Mouse (Mus musculus): ENCODE data around the gene Riox2. TPM values are rescaled to one million over a fixed set of nuclear protein-coding genes. Genes with fewer than 3 reads are reported as not detected.
A peak's percentile ranks its signal among the peaks of the same experiment; 100 is the strongest.

Riox2 gene
- polyA plus RNA-seq, 1 experiment from 2014 or later: 34.7 TPM

GRCm38 (mm10) chr16:59517447-59518219 lies 46.1 kb downstream of the Riox2 start:
- H3K9me3 ChIP-seq (ENCODE audit: low read depth, low read length): no peaks in the 10 kb centered on the region
- no peaks in the 10 kb centered on the region for H3K36me3 ChIP-seq (ENCODE audit: insufficient read depth)
- no peak overlapping the region for H3K4me3 ChIP-seq (ENCODE audit: low read depth, low read length)
- WGBS: 43% methylated on average over 15 of the region's 15 CpGs
- H3K4me2 ChIP-seq: no peak overlapping the region
- no peak for ATAC-seq (ENCODE audit: insufficient read depth)
- H3K27me3 ChIP-seq (ENCODE audit: insufficient read depth, low read length): no peaks in the 10 kb centered on the region
- no peak overlapping the region for H3K9ac ChIP-seq
- no peaks in the 10 kb centered on the region for H3K4me1 ChIP-seq (ENCODE audit: insufficient read depth)
- TF ChIP-seq CTCF (IDR thresholded peaks at IDR 0.05; ENCODE audit: low read depth): 0 out of 2 replicates have a peak, but pooled peaks have one; percentile 1
- DNase-seq: peak; percentile 25
- peak overlapping the region; percentile 42; the same call in 1 of the 2 replicates for H3K27ac ChIP-seq (ENCODE audit: low read depth)

GRCm38 (mm10) chr16:59521752-59522423 lies 50.3 kb downstream of the Riox2 start:
- H3K27ac ChIP-seq (ENCODE audit: low read depth): no peak overlapping the region
- no peaks in the 10 kb centered on the region for H3K4me1 ChIP-seq (ENCODE audit: insufficient read depth)
- no peaks in the 10 kb centered on the region for H3K9me3 ChIP-seq (ENCODE audit: low read depth, low read length)
- H3K36me3 ChIP-seq (ENCODE audit: insufficient read depth): no peaks in the 10 kb centered on the region
- ATAC-seq (ENCODE audit: insufficient read depth) (no peak), DNase-seq (no peak)
- WGBS: 68% methylated on average over 16 of the region's 16 CpGs
- no peak overlapping the region for H3K9ac ChIP-seq
- no peak overlapping the region for H3K4me3 ChIP-seq (ENCODE audit: low read depth, low read length)
- no peaks in the 10 kb centered on the region for H3K27me3 ChIP-seq (ENCODE audit: insufficient read depth, low read length)
- H3K4me2 ChIP-seq: no peak overlapping the region
- no peak for TF ChIP-seq CTCF (IDR thresholded peaks at IDR 0.05; ENCODE audit: low read depth)

- Histone ChIP-seq H3K9me3 (ENCODE audit: low read depth, low read length) (no peaks in the 10 kb centered on the region), H3K4me1 (ENCODE audit: insufficient read depth) (no peaks in the 10 kb centered on the region), H3K9ac (no peak overlapping the region), H3K27me3 (ENCODE audit: insufficient read depth, low read length) (no peaks in the 10 kb centered on the region), H3K4me2 (no peak overlapping the region), H3K4me3 (ENCODE audit: low read depth, low read length) (no peak overlapping the region), H3K36me3 (ENCODE audit: insufficient read depth) (peaks cover 8% of the 10 kb centered on the region; the same call in 1 of the 2 replicates), H3K27ac (ENCODE audit: low read depth) (no peak overlapping the region)
- 74% methylated on average over 6 of the region's 6 CpGs for WGBS
- ATAC-seq (ENCODE audit: insufficient read depth) (no peak), DNase-seq (no peak)
- no peak for TF ChIP-seq CTCF (IDR thresholded peaks at IDR 0.05; ENCODE audit: low read depth)
Measured at GRCm38 (mm10) chr16:59526939-59527338, 55.4 kb downstream of the Riox2 start.

GRCm38 (mm10) chr16:59529570-59529969 lies 58.0 kb downstream of the Riox2 start:
- TF ChIP-seq CTCF (IDR thresholded peaks at IDR 0.05; ENCODE audit: low read depth): no peak
- Histone ChIP-seq H3K4me3 (ENCODE audit: low read depth, low read length) (no peak overlapping the region), H3K4me2 (no peak overlapping the region), H3K4me1 (ENCODE audit: insufficient read depth) (no peaks in the 10 kb centered on the region), H3K27me3 (ENCODE audit: insufficient read depth, low read length) (no peaks in the 10 kb centered on the region), H3K9me3 (ENCODE audit: low read depth, low read length) (no peaks in the 10 kb centered on the region), H3K27ac (ENCODE audit: low read depth) (no peak overlapping the region), H3K36me3 (ENCODE audit: insufficient read depth) (peaks cover 8% of the 10 kb centered on the region; the same call in 1 of the 2 replicates), H3K9ac (no peak overlapping the region)
- ATAC-seq (ENCODE audit: insufficient read depth): no peak
- WGBS: 84% methylated on average over 13 of the region's 13 CpGs
- no peak for DNase-seq

- Histone ChIP-seq H3K27me3 (ENCODE audit: insufficient read depth, low read length) (no peaks in the 10 kb centered on the region), H3K4me2 (no peak overlapping the region), H3K4me1 (ENCODE audit: insufficient read depth) (no peaks in the 10 kb centered on the region), H3K27ac (ENCODE audit: low read depth) (no peak overlapping the region), H3K9me3 (ENCODE audit: low read depth, low read length) (no peaks in the 10 kb centered on the region), H3K36me3 (ENCODE audit: insufficient read depth) (peaks cover 9% of the 10 kb centered on the region; the same call in 1 of the 2 replicates), H3K4me3 (ENCODE audit: low read depth, low read length) (no peak overlapping the region), H3K9ac (no peak overlapping the region)
- no peak for TF ChIP-seq CTCF (IDR thresholded peaks at IDR 0.05; ENCODE audit: low read depth)
- WGBS: 48% methylated on average over 5 of the region's 5 CpGs
- DNase-seq (no peak), ATAC-seq (ENCODE audit: insufficient read depth) (no peak)
Measured at GRCm38 (mm10) chr16:59531243-59531642, 59.7 kb downstream of the Riox2 start.

- 16% methylated on average over 3 of the region's 3 CpGs for WGBS
- no peak for TF ChIP-seq CTCF (IDR thresholded peaks at IDR 0.05; ENCODE audit: low read depth)
- ATAC-seq (ENCODE audit: insufficient read depth): no peak
Measured at GRCm38 (mm10) chr16:59532561-59532960, 61.0 kb downstream of the Riox2 start.

GRCm38 (mm10) chr16:59534349-59534748 lies 62.8 kb downstream of the Riox2 start:
- no peak for DNase-seq
- Histone ChIP-seq H3K36me3 (ENCODE audit: insufficient read depth) (peaks cover 12% of the 10 kb centered on the region; the same call in 1 of the 2 replicates), H3K4me2 (no peak overlapping the region), H3K9ac (no peak overlapping the region), H3K9me3 (ENCODE audit: low read depth, low read length) (no peaks in the 10 kb centered on the region), H3K27me3 (ENCODE audit: insufficient read depth, low read length) (no peaks in the 10 kb centered on the region), H3K4me1 (ENCODE audit: insufficient read depth) (no peaks in the 10 kb centered on the region), H3K4me3 (ENCODE audit: low read depth, low read length) (no peak overlapping the region), H3K27ac (ENCODE audit: low read depth) (no peak overlapping the region)
- no peak for TF ChIP-seq CTCF (IDR thresholded peaks at IDR 0.05; ENCODE audit: low read depth)
- 90% methylated on average over 11 of the region's 11 CpGs for WGBS
- ATAC-seq (ENCODE audit: insufficient read depth): no peak

More at GRCm38 (mm10) chr16:59532561-59532960, 61.0 kb downstream of the Riox2 start:
- no peak overlapping the region for H3K9ac ChIP-seq
- no peak overlapping the region for H3K4me3 ChIP-seq (ENCODE audit: low read depth, low read length)
- H3K36me3 ChIP-seq (ENCODE audit: insufficient read depth): peaks cover 13% of the 10 kb centered on the region; the same call in 1 of the 2 replicates
- no peaks in the 10 kb centered on the region for H3K4me1 ChIP-seq (ENCODE audit: insufficient read depth)
- H3K9me3 ChIP-seq (ENCODE audit: low read depth, low read length): no peaks in the 10 kb centered on the region
- no peaks in the 10 kb centered on the region for H3K27me3 ChIP-seq (ENCODE audit: insufficient read depth, low read length)
- DNase-seq: no peak
- no peak overlapping the region for H3K4me2 ChIP-seq
- no peak overlapping the region for H3K27ac ChIP-seq (ENCODE audit: low read depth)
